Mouse (Mus musculus): ENCODE data around the gene Fbxo9. TPM values are rescaled to one million over a fixed set of nuclear protein-coding genes. Genes with fewer than 3 reads are reported as not detected.

Fbxo9 gene
- total and polyA plus RNA-seq, 3 experiments: 35.2 to 128 (median 110) TPM

GRCm38 (mm10) chr9:78146099-78146498, 37.2 kb upstream of the Fbxo9 start:
- no peak for TF ChIP-seq CTCF (IDR thresholded peaks at IDR 0.05; ENCODE audit: low read depth, low read length)
- H3K4me1 ChIP-seq (ENCODE audit: insufficient read depth, low read depth, low read length): peaks cover 6% of the 10 kb centered on the region; the same call in 1 of the 2 replicates
- H3K27me3 ChIP-seq (ENCODE audit: insufficient read depth, low read length): no peaks in the 10 kb centered on the region
- no peak for DNase-seq (ENCODE audit: low spot score)
- no peak overlapping the region for H3K4me3 ChIP-seq (ENCODE audit: low read depth, low read length)
- no peak for ATAC-seq (ENCODE audit: extremely low read depth, insufficient number of reproducible peaks, low FRiP score, poor library complexity, severe bottlenecking)
- no peaks in the 10 kb centered on the region for H3K9me3 ChIP-seq (replicated peaks)
- H3K36me3 ChIP-seq (replicated peaks): peaks cover 50% of the 10 kb centered on the region

GRCm38 (mm10) chr9:78139463-78139862, 30.6 kb upstream of the Fbxo9 start:
- H3K36me3 ChIP-seq (replicated peaks): peaks cover 57% of the 10 kb centered on the region
- H3K9me3 ChIP-seq (replicated peaks): no peaks in the 10 kb centered on the region
- DNase-seq (ENCODE audit: low spot score) (no peak), ATAC-seq (ENCODE audit: extremely low read depth, insufficient number of reproducible peaks, low FRiP score, poor library complexity, severe bottlenecking) (no peak)
- H3K4me3 ChIP-seq (ENCODE audit: low read depth, low read length): no peak overlapping the region
- peaks cover 10% of the 10 kb centered on the region; the same call in 1 of the 2 replicates for H3K4me1 ChIP-seq (ENCODE audit: insufficient read depth, low read depth, low read length)
- H3K27me3 ChIP-seq (ENCODE audit: insufficient read depth, low read length): no peaks in the 10 kb centered on the region
- TF ChIP-seq CTCF (IDR thresholded peaks at IDR 0.05; ENCODE audit: low read depth, low read length) (no peak), GATA2 (IDR thresholded peaks at IDR 0.05; ENCODE audit: borderline replicate concordance, low read depth, low read length) (no peak), GATA1 (IDR thresholded peaks at IDR 0.05; ENCODE audit: borderline replicate concordance, low read length) (no peak), TAL1 (conservative IDR thresholded peaks at IDR 0.05; ENCODE audit: low read depth, low read length) (no peak), POLR2AphosphoS5 (IDR thresholded peaks at IDR 0.05; ENCODE audit: insufficient replicate concordance, low read depth, low read length) (no peak)

GRCm38 (mm10) chr9:78138044-78138676, 29.3 kb upstream of the Fbxo9 start:
- no peaks in the 10 kb centered on the region for H3K27me3 ChIP-seq (ENCODE audit: insufficient read depth, low read length)
- ATAC-seq (ENCODE audit: extremely low read depth, insufficient number of reproducible peaks, low FRiP score, poor library complexity, severe bottlenecking): no peak

GRCm38 (mm10) chr9:78135658-78136057, 26.8 kb upstream of the Fbxo9 start:
- TF ChIP-seq CTCF (IDR thresholded peaks at IDR 0.05; ENCODE audit: low read depth, low read length): no peak
- TF ChIP-seq POLR2AphosphoS5 (IDR thresholded peaks at IDR 0.05; ENCODE audit: insufficient replicate concordance, low read depth, low read length): no peak
- TF ChIP-seq TAL1 (conservative IDR thresholded peaks at IDR 0.05; ENCODE audit: low read depth, low read length): no peak
- no peak for TF ChIP-seq GATA1 (IDR thresholded peaks at IDR 0.05; ENCODE audit: borderline replicate concordance, low read length)
- TF ChIP-seq GATA2 (IDR thresholded peaks at IDR 0.05; ENCODE audit: borderline replicate concordance, low read depth, low read length): no peak
- Histone ChIP-seq H3K27me3 (ENCODE audit: insufficient read depth, low read length) (no peaks in the 10 kb centered on the region), H3K36me3 (replicated peaks) (peaks cover 57% of the 10 kb centered on the region), H3K4me1 (ENCODE audit: insufficient read depth, low read depth, low read length) (peaks cover 10% of the 10 kb centered on the region; the same call in 1 of the 2 replicates), H3K9me3 (replicated peaks) (no peaks in the 10 kb centered on the region), H3K4me3 (ENCODE audit: low read depth, low read length) (no peak overlapping the region)
- DNase-seq (ENCODE audit: low spot score) (no peak), ATAC-seq (ENCODE audit: extremely low read depth, insufficient number of reproducible peaks, low FRiP score, poor library complexity, severe bottlenecking) (no peak)

More at GRCm38 (mm10) chr9:78138044-78138676, 29.3 kb upstream of the Fbxo9 start:
- H3K9me3 ChIP-seq (replicated peaks): no peaks in the 10 kb centered on the region
- no peak for TF ChIP-seq GATA2 (IDR thresholded peaks at IDR 0.05; ENCODE audit: borderline replicate concordance, low read depth, low read length)
- TF ChIP-seq CTCF (IDR thresholded peaks at IDR 0.05; ENCODE audit: low read depth, low read length): no peak
- TF ChIP-seq POLR2AphosphoS5 (IDR thresholded peaks at IDR 0.05; ENCODE audit: insufficient replicate concordance, low read depth, low read length): no peak
- no peak for TF ChIP-seq TAL1 (conservative IDR thresholded peaks at IDR 0.05; ENCODE audit: low read depth, low read length)
- no peak for DNase-seq (ENCODE audit: low spot score)
- H3K4me3 ChIP-seq (ENCODE audit: low read depth, low read length): no peak overlapping the region
- peaks cover 54% of the 10 kb centered on the region for H3K36me3 ChIP-seq (replicated peaks)
- H3K4me1 ChIP-seq (ENCODE audit: insufficient read depth, low read depth, low read length): peaks cover 10% of the 10 kb centered on the region; the same call in 1 of the 2 replicates

- TF ChIP-seq GATA1 (IDR thresholded peaks at IDR 0.05; ENCODE audit: borderline replicate concordance, low read length) (no peak), TAL1 (conservative IDR thresholded peaks at IDR 0.05; ENCODE audit: low read depth, low read length) (no peak), POLR2AphosphoS5 (IDR thresholded peaks at IDR 0.05; ENCODE audit: insufficient replicate concordance, low read depth, low read length) (no peak), CTCF (IDR thresholded peaks at IDR 0.05; ENCODE audit: low read depth, low read length) (no peak)
- DNase-seq (ENCODE audit: low spot score) (no peak), ATAC-seq (ENCODE audit: extremely low read depth, insufficient number of reproducible peaks, low FRiP score, poor library complexity, severe bottlenecking) (no peak)
- Histone ChIP-seq H3K4me1 (ENCODE audit: insufficient read depth, low read depth, low read length) (no peaks in the 10 kb centered on the region), H3K27me3 (ENCODE audit: insufficient read depth, low read length) (no peaks in the 10 kb centered on the region), H3K36me3 (replicated peaks) (peaks cover 47% of the 10 kb centered on the region), H3K4me3 (ENCODE audit: low read depth, low read length) (no peak overlapping the region), H3K9me3 (replicated peaks) (no peaks in the 10 kb centered on the region)
Observed at GRCm38 (mm10) chr9:78126643-78127042, 17.8 kb upstream of the Fbxo9 start.

GRCm38 (mm10) chr9:78126007-78126406, 17.1 kb upstream of the Fbxo9 start:
- DNase-seq (ENCODE audit: low spot score) (no peak), ATAC-seq (ENCODE audit: extremely low read depth, insufficient number of reproducible peaks, low FRiP score, poor library complexity, severe bottlenecking) (no peak)
- Histone ChIP-seq H3K9me3 (replicated peaks) (no peaks in the 10 kb centered on the region), H3K27me3 (ENCODE audit: insufficient read depth, low read length) (no peaks in the 10 kb centered on the region), H3K4me3 (ENCODE audit: low read depth, low read length) (no peak overlapping the region), H3K36me3 (replicated peaks) (peaks cover 46% of the 10 kb centered on the region), H3K4me1 (ENCODE audit: insufficient read depth, low read depth, low read length) (no peaks in the 10 kb centered on the region)
- TF ChIP-seq GATA1 (IDR thresholded peaks at IDR 0.05; ENCODE audit: borderline replicate concordance, low read length) (no peak), CTCF (IDR thresholded peaks at IDR 0.05; ENCODE audit: low read depth, low read length) (no peak), GATA2 (IDR thresholded peaks at IDR 0.05; ENCODE audit: borderline replicate concordance, low read depth, low read length) (no peak), POLR2AphosphoS5 (IDR thresholded peaks at IDR 0.05; ENCODE audit: insufficient replicate concordance, low read depth, low read length) (no peak), TAL1 (conservative IDR thresholded peaks at IDR 0.05; ENCODE audit: low read depth, low read length) (no peak)
